Comparison of ENCODE assay signal across 8 mouse cellular contexts in the genomic region with DNA sequence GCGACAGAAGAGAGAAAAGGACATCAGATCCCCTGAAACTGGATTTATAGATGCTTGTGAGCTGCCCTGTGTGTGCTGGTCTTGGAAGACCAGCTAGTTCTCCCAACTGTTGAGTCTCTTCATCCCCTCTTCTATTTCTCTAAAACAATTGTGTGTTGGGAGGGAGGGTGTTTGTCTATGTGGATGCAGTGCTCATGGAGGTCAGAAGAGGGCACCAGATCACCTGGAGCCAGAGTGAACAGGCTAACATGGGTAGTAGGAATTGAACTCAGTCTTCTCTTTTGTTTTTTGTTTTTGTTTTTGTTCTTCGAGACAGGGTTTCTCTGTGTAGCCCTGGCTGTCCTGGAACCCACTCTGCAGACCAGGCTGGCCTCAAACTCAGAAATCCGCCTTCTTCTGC. TPM values are rescaled to one million over a fixed set of nuclear protein-coding genes. Genes with fewer than 3 reads are reported as not detected.
DNase-seq lines count a peak whose midpoint lies in the region; ATAC-seq and TF ChIP-seq lines count a peak whose summit lies in the region.
"Had no signal": no experiment of that assay in that cellular context is flagged by ENCODE, and none has a peak within 500 bp of the region (broad histone marks: within the 10 kb centered on the region; RNA-seq: fewer than 3 reads in every experiment).

No protein-coding gene starts in this region.

- H3K36me3 ChIP-seq in E14TG2a.4 (ENCODE audit: insufficient read depth, low read length), result peaks cover 84% of the 10 kb centered on the region
- peaks cover 92% of the 10 kb centered on the region for H3K36me3 ChIP-seq in lung, embryonic 14.5 days (ENCODE audit: insufficient read depth)

- no peak overlapping the region for H3K4me2 ChIP-seq in lung, embryonic 14.5 days
- H3K4me2 ChIP-seq: neural tube, embryonic 12.5 days had no signal

- 80% methylated on average over 3 of the region's 3 CpGs for WGBS in lung, embryonic 14.5 days

- peak; percentile 11 to 48 for DNase-seq in kidney, adult 8-10 months
- DNase-seq in kidney, adult 11 months, result no peak
- DNase-seq in Muller cell, postnatal 12 days (ENCODE audit: inconsistent ontology term), result peak; percentile 7
- peak; percentile 41 for DNase-seq in lung, embryonic 14.5 days

- no peaks in the 10 kb centered on the region for H3K4me1 ChIP-seq in E14TG2a.4 (replicated peaks; ENCODE audit: low read depth, low read length)
- H3K4me1 ChIP-seq in lung, embryonic 14.5 days (ENCODE audit: insufficient read depth), result no peaks in the 10 kb centered on the region
- H3K4me1 ChIP-seq: neural tube, embryonic 12.5 days had no signal

- no peak overlapping the region for H3K27ac ChIP-seq in lung, embryonic 14.5 days (ENCODE audit: low read depth)
- H3K27ac ChIP-seq: neural tube, embryonic 12.5 days had no signal

- H3K9ac ChIP-seq in lung, embryonic 14.5 days, result no peak overlapping the region
- H3K9ac ChIP-seq: neural tube, embryonic 12.5 days had no signal

- ATAC-seq in common myeloid progenitor, adult 5-6 weeks (replicated peaks; ENCODE audit: low read depth, poor library complexity, severe bottlenecking), result peak; percentile 84
- ATAC-seq in lung, embryonic 14.5 days (ENCODE audit: insufficient read depth), result no peak
- no peak for ATAC-seq in inflammation-experienced regulatory T-cells, adult 6 months

- peak; percentile 61 for TF ChIP-seq CTCF in E14TG2a.4 (conservative IDR thresholded peaks at IDR 0.05; ENCODE audit: low read length)
- peak; percentile 55 for TF ChIP-seq CTCF in lung, embryonic 14.5 days (IDR thresholded peaks at IDR 0.05; ENCODE audit: low read depth)

- H3K9me3 ChIP-seq in E14TG2a.4 (ENCODE audit: low read length), result no peaks in the 10 kb centered on the region
- no peaks in the 10 kb centered on the region for H3K9me3 ChIP-seq in lung, embryonic 14.5 days (ENCODE audit: low read depth, low read length)
- H3K9me3 ChIP-seq: neural tube, embryonic 12.5 days had no signal

- no peak overlapping the region for H3K4me3 ChIP-seq in E14TG2a.4 (replicated peaks; ENCODE audit: low read length)
- no peak overlapping the region for H3K4me3 ChIP-seq in lung, embryonic 14.5 days (ENCODE audit: low read depth, low read length)
- H3K4me3 ChIP-seq: neural tube, embryonic 12.5 days had no signal

- H3K27me3 ChIP-seq in E14TG2a.4 (ENCODE audit: insufficient read depth, low read length), result no peaks in the 10 kb centered on the region
- no peaks in the 10 kb centered on the region for H3K27me3 ChIP-seq in lung, embryonic 14.5 days (ENCODE audit: insufficient read depth, low read length)
- H3K27me3 ChIP-seq: neural tube, embryonic 12.5 days had no signal

RNA-seq across cellular contexts. Expression of a gene that starts 34.3 kb away (rescaled TPM):
- 15.8 and 18.3 TPM in 2 replicates for total RNA-seq in common myeloid progenitor, adult 5-6 weeks (2017)
- 11.2 and 13.9 TPM in 2 replicates for polyA plus RNA-seq in lung, embryonic 14.5 days (2014; fragmentation: Nextera tagmentation; extraction: Ambion mirVana)
- 10 to 100 TPM; 57.4 to 78.0 (median 68.9) TPM for polyA plus RNA-seq in inflammation-experienced regulatory T-cells, adult 6 months (2017; shearing (Covaris generic))

RNA-seq across cellular contexts. Expression of a gene that starts 42.1 kb away (rescaled TPM):
- total RNA-seq in common myeloid progenitor, adult 5-6 weeks (2017), result not detected in 2 replicates
- not detected in 2 replicates for polyA plus RNA-seq in lung, embryonic 14.5 days (2014; fragmentation: Nextera tagmentation; extraction: Ambion mirVana)
- polyA plus RNA-seq in inflammation-experienced regulatory T-cells, adult 6 months (2017; shearing (Covaris generic)), result not detected
- polyA plus RNA-seq: neural tube, embryonic 12.5 days had no signal

RNA-seq across cellular contexts. Expression of a gene that starts 43.0 kb away (rescaled TPM):
- 102 and 103 TPM in 2 replicates for total RNA-seq in common myeloid progenitor, adult 5-6 weeks (2017)
- polyA plus RNA-seq in lung, embryonic 14.5 days (2014; fragmentation: Nextera tagmentation; extraction: Ambion mirVana), result 164 and 177 TPM in 2 replicates
- polyA plus RNA-seq in inflammation-experienced regulatory T-cells, adult 6 months (2017; shearing (Covaris generic)), result 10 to 100 TPM; 46.3 to 92.3 (median 78.1) TPM
